Mouse (Mus musculus): ENCODE measurements around the gene Samd4b.

GRCm38 (mm10) chr7:28451531-28452360, 146.2 kb downstream of the Samd4b start, which contains the start of gene Lrfn1:
- TF ChIP-seq POLR2A (IDR thresholded peaks at IDR 0.05; ENCODE audit: borderline replicate concordance, control insufficient read depth, low read depth, low read length) = no peak
- TF ChIP-seq CTCF (IDR thresholded peaks at IDR 0.05; ENCODE audit: control insufficient read depth, insufficient read depth, low read length) = no peak

All from bone marrow, adult 2 months (tissue).